Mouse (Mus musculus): ENCODE results near the gene Dppa2.

DNA sequence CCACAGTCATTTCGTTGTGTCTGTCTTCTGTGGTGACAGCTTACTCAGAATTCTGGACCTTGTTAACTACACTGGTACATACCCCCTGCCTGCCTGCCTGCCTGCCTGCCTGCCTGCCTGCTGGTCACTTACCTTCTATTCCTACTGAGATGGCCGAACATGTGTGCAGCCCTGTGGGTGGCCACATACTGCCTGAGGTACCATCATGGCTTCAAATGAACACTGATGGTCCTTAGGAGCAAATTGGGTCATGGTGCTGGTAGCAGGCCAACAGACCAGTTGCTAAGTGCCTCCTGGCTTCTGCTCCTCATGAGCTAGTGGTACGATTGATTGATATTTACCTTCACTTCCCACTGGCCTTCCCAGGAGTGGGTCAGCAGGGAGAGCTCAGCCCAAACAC is 28.1 kb downstream of the Dppa2 start:
- no peak for TF ChIP-seq CTCF (IDR thresholded peaks at IDR 0.05; ENCODE audit: low read depth, low read length)
- TF ChIP-seq POLR2A (IDR thresholded peaks at IDR 0.05; ENCODE audit: borderline replicate concordance, low read depth, low read length) = no peak
